Mouse (Mus musculus): Measurements from ENCODE around the gene Nr3c2. TPM values are rescaled to one million over a fixed set of nuclear protein-coding genes. Genes with fewer than 3 reads are reported as not detected.

Gene Nr3c2
- polyA plus RNA-seq, 1 experiment from 2014 or later: 0.58 TPM

- no peaks in the 10 kb centered on the region for H3K4me1 ChIP-seq (ENCODE audit: control insufficient read depth, insufficient read depth, low read length)
- no peaks in the 10 kb centered on the region for H3K36me3 ChIP-seq (replicated peaks; ENCODE audit: control insufficient read depth, insufficient read depth, low read depth, low read length)
- WGBS: 93% methylated on average over 4 of the region's 4 CpGs
- H3K9ac ChIP-seq (replicated peaks; ENCODE audit: low read length): no peak overlapping the region
- no peak overlapping the region for H3K27ac ChIP-seq (replicated peaks; ENCODE audit: low read depth, low read length)
- H3K9me3 ChIP-seq (replicated peaks; ENCODE audit: control insufficient read depth, low read length): no peaks in the 10 kb centered on the region
- ATAC-seq (replicated peaks; ENCODE audit: insufficient number of reproducible peaks, low FRiP score, low TSS enrichment, low read depth) (no peak), DNase-seq (ENCODE audit: low spot score) (no peak)
- no peak overlapping the region for H3K4me2 ChIP-seq (ENCODE audit: low read depth, low read length)
- no peak overlapping the region for H3K4me3 ChIP-seq (ENCODE audit: low read depth, low read length)
- H3K27me3 ChIP-seq (ENCODE audit: control insufficient read depth, insufficient read depth, low read length): no peaks in the 10 kb centered on the region
Measured at GRCm38 (mm10) chr8:76977907-76978306, 78.7 kb downstream of the Nr3c2 start.

DNA sequence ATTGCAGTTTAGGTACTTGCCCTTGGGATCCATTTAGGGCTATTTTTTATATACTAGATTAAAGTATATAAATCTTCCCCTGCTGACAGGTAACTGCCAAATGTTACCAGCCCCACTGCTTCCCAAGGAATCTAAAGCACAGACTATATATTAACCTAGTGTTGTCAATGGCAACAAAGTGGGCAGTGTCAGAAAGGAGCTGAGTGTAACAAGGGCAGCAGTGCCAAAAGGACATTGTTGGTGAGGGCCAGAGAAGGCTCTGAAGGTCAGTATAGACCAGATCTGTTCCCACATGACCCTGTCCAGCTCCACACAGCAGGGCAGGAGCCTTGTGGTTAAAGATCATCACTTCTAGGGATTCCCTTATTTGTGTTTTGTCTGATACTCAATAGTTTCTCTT, 84.8 kb downstream of the Nr3c2 start:
- Histone ChIP-seq H3K27me3 (ENCODE audit: control insufficient read depth, insufficient read depth, low read length) (no peaks in the 10 kb centered on the region), H3K36me3 (replicated peaks; ENCODE audit: control insufficient read depth, insufficient read depth, low read depth, low read length) (no peaks in the 10 kb centered on the region), H3K9ac (replicated peaks; ENCODE audit: low read length) (no peak overlapping the region), H3K4me2 (ENCODE audit: low read depth, low read length) (no peak overlapping the region), H3K4me1 (ENCODE audit: control insufficient read depth, insufficient read depth, low read length) (no peaks in the 10 kb centered on the region), H3K27ac (replicated peaks; ENCODE audit: low read depth, low read length) (no peak overlapping the region), H3K9me3 (replicated peaks; ENCODE audit: control insufficient read depth, low read length) (no peaks in the 10 kb centered on the region), H3K4me3 (ENCODE audit: low read depth, low read length) (no peak overlapping the region)
- DNase-seq (ENCODE audit: low spot score) (no peak), ATAC-seq (replicated peaks; ENCODE audit: insufficient number of reproducible peaks, low FRiP score, low TSS enrichment, low read depth) (no peak)

DNA sequence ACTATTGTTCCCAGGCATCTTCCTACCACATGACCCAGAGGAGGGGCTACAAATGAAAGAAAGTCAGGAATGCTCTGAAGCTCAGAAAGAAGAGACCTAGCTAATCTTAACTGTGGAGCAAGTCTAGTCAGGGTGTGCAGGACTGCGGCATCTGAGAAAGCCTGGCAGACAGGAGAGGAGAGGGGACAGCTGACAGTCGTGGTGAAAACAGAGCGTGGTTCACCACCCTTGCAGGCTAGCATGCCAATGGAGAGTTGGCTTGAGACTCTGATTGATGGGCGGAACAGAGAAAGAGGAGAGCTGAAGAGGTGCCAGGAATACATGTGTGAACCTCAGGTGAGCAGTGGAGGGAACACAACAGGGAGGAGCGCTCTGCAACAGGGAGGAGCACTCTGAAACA, 85.6 kb downstream of the Nr3c2 start:
- WGBS: 81% methylated on average over 5 of the region's 5 CpGs
- H3K9me3 ChIP-seq (replicated peaks; ENCODE audit: control insufficient read depth, low read length): no peaks in the 10 kb centered on the region
- no peak overlapping the region for H3K4me2 ChIP-seq (ENCODE audit: low read depth, low read length)
- no peak overlapping the region for H3K9ac ChIP-seq (replicated peaks; ENCODE audit: low read length)
- H3K4me3 ChIP-seq (ENCODE audit: low read depth, low read length): no peak overlapping the region
- H3K36me3 ChIP-seq (replicated peaks; ENCODE audit: control insufficient read depth, insufficient read depth, low read depth, low read length): no peaks in the 10 kb centered on the region
- ATAC-seq (replicated peaks; ENCODE audit: insufficient number of reproducible peaks, low FRiP score, low TSS enrichment, low read depth): no peak
- H3K4me1 ChIP-seq (ENCODE audit: control insufficient read depth, insufficient read depth, low read length): no peaks in the 10 kb centered on the region
- no peak for DNase-seq (ENCODE audit: low spot score)
- H3K27ac ChIP-seq (replicated peaks; ENCODE audit: low read depth, low read length): no peak overlapping the region
- H3K27me3 ChIP-seq (ENCODE audit: control insufficient read depth, insufficient read depth, low read length): no peaks in the 10 kb centered on the region

- ATAC-seq (replicated peaks; ENCODE audit: insufficient number of reproducible peaks, low FRiP score, low TSS enrichment, low read depth) (no peak), DNase-seq (ENCODE audit: low spot score) (no peak)
- no peaks in the 10 kb centered on the region for H3K36me3 ChIP-seq (replicated peaks; ENCODE audit: control insufficient read depth, insufficient read depth, low read depth, low read length)
- no peaks in the 10 kb centered on the region for H3K4me1 ChIP-seq (ENCODE audit: control insufficient read depth, insufficient read depth, low read length)
- H3K4me2 ChIP-seq (ENCODE audit: low read depth, low read length): no peak overlapping the region
- no peak overlapping the region for H3K9ac ChIP-seq (replicated peaks; ENCODE audit: low read length)
- H3K9me3 ChIP-seq (replicated peaks; ENCODE audit: control insufficient read depth, low read length): no peaks in the 10 kb centered on the region
- no peak overlapping the region for H3K4me3 ChIP-seq (ENCODE audit: low read depth, low read length)
- H3K27me3 ChIP-seq (ENCODE audit: control insufficient read depth, insufficient read depth, low read length): no peaks in the 10 kb centered on the region
- 92% methylated on average over 3 of the region's 3 CpGs for WGBS
- H3K27ac ChIP-seq (replicated peaks; ENCODE audit: low read depth, low read length): no peak overlapping the region
Measured at GRCm38 (mm10) chr8:76987876-76988275, 88.6 kb downstream of the Nr3c2 start.

DNA sequence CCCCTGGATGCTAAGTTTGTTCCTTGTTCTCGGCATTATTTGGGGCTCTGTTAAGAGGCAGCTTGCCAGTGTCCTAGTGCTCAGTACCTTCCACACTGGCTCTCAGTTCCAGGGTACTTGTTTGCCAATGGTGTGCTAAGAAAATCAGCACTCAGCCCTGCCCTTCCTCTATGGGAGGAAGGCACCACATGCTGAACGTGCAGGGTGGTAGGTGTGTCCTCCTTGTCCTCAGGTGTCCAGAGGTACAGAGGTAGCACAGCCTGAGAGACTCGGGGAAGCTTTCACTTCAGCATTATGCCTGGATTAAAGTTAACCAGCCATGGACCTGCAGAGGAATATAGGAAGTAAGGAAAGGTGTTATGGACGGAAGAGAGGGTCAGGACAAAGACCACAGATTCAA, 99.0 kb downstream of the Nr3c2 start:
- Histone ChIP-seq H3K4me2 (ENCODE audit: low read depth, low read length) (no peak overlapping the region), H3K9ac (replicated peaks; ENCODE audit: low read length) (no peak overlapping the region), H3K36me3 (replicated peaks; ENCODE audit: control insufficient read depth, insufficient read depth, low read depth, low read length) (no peaks in the 10 kb centered on the region), H3K9me3 (replicated peaks; ENCODE audit: control insufficient read depth, low read length) (no peaks in the 10 kb centered on the region), H3K4me1 (ENCODE audit: control insufficient read depth, insufficient read depth, low read length) (no peaks in the 10 kb centered on the region), H3K27ac (replicated peaks; ENCODE audit: low read depth, low read length) (no peak overlapping the region), H3K27me3 (ENCODE audit: control insufficient read depth, insufficient read depth, low read length) (no peaks in the 10 kb centered on the region), H3K4me3 (ENCODE audit: low read depth, low read length) (no peak overlapping the region)
- whole genome bisulfite sequencing: 80% methylated on average over 4 of the region's 4 CpGs
- ATAC-seq (replicated peaks; ENCODE audit: insufficient number of reproducible peaks, low FRiP score, low TSS enrichment, low read depth) (no peak), DNase-seq (ENCODE audit: low spot score) (no peak)

DNA sequence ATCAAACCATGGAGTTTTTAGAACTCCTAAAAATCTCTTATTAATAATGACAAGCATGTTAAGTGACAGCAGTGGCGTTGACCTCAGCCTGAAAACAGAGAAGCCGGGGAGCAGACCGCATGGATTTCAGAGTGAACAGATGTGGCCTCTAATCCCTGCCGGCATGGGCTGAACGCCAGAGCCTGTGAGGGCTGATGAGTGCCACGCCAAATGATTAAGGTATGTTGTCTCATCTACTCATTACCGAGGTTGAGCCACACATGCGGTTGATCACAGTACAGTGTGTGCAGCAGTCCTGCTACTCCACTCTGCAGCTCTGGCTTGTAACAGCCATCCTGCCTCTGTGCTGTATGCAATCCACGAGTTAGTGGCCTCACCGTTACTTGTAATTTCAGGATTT, 110.2 kb downstream of the Nr3c2 start:
- H3K27ac ChIP-seq (replicated peaks; ENCODE audit: low read depth, low read length): no peak overlapping the region
- H3K4me1 ChIP-seq (ENCODE audit: control insufficient read depth, insufficient read depth, low read length): no peaks in the 10 kb centered on the region
- no peaks in the 10 kb centered on the region for H3K9me3 ChIP-seq (replicated peaks; ENCODE audit: control insufficient read depth, low read length)
- no peak overlapping the region for H3K4me3 ChIP-seq (ENCODE audit: low read depth, low read length)
- no peak overlapping the region for H3K9ac ChIP-seq (replicated peaks; ENCODE audit: low read length)
- H3K27me3 ChIP-seq (ENCODE audit: control insufficient read depth, insufficient read depth, low read length): no peaks in the 10 kb centered on the region
- H3K36me3 ChIP-seq (replicated peaks; ENCODE audit: control insufficient read depth, insufficient read depth, low read depth, low read length): no peaks in the 10 kb centered on the region
- peak; percentile 40 for DNase-seq (ENCODE audit: low spot score)
- no peak overlapping the region for H3K4me2 ChIP-seq (ENCODE audit: low read depth, low read length)
- ATAC-seq (replicated peaks; ENCODE audit: insufficient number of reproducible peaks, low FRiP score, low TSS enrichment, low read depth): peak; percentile 58; the same call in 1 of the 2 replicates
- WGBS: 62% methylated on average over 10 of the region's 10 CpGs

DNA sequence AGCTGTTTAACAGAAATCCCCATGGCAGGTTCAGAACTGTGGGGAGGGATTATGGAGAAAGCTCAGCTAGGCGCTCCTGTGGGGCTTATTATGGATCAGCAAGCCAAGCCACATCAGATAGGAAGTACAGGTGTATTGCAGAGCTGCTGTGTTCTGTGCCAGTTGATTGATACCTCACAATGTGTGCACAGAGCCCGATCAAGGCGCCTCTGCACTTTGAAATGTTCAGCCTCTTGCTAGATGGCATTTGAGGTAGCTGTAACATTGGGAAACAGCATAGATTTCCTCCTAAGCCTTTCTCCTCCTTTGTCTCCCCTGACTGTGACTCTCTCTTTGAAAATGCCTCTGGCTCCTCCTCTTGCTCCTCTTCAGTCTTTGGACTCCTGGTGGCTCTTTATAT, 112.7 kb downstream of the Nr3c2 start:
- H3K4me3 ChIP-seq (ENCODE audit: low read depth, low read length): no peak overlapping the region
- H3K27ac ChIP-seq (replicated peaks; ENCODE audit: low read depth, low read length): no peak overlapping the region
- H3K27me3 ChIP-seq (ENCODE audit: control insufficient read depth, insufficient read depth, low read length): no peaks in the 10 kb centered on the region
- ATAC-seq (replicated peaks; ENCODE audit: insufficient number of reproducible peaks, low FRiP score, low TSS enrichment, low read depth) (no peak), DNase-seq (ENCODE audit: low spot score) (no peak)
- WGBS: 69% methylated on average over 3 of the region's 3 CpGs
- H3K9ac ChIP-seq (replicated peaks; ENCODE audit: low read length): no peak overlapping the region
- H3K4me1 ChIP-seq (ENCODE audit: control insufficient read depth, insufficient read depth, low read length): no peaks in the 10 kb centered on the region
- no peaks in the 10 kb centered on the region for H3K9me3 ChIP-seq (replicated peaks; ENCODE audit: control insufficient read depth, low read length)
- no peaks in the 10 kb centered on the region for H3K36me3 ChIP-seq (replicated peaks; ENCODE audit: control insufficient read depth, insufficient read depth, low read depth, low read length)
- H3K4me2 ChIP-seq (ENCODE audit: low read depth, low read length): no peak overlapping the region

GRCm38 (mm10) chr8:77012641-77013040, 113.4 kb downstream of the Nr3c2 start:
- H3K27ac ChIP-seq (replicated peaks; ENCODE audit: low read depth, low read length): no peak overlapping the region
- no peaks in the 10 kb centered on the region for H3K27me3 ChIP-seq (ENCODE audit: control insufficient read depth, insufficient read depth, low read length)
- H3K9ac ChIP-seq (replicated peaks; ENCODE audit: low read length): no peak overlapping the region
- no peak overlapping the region for H3K4me3 ChIP-seq (ENCODE audit: low read depth, low read length)
- no peaks in the 10 kb centered on the region for H3K4me1 ChIP-seq (ENCODE audit: control insufficient read depth, insufficient read depth, low read length)
- ATAC-seq (replicated peaks; ENCODE audit: insufficient number of reproducible peaks, low FRiP score, low TSS enrichment, low read depth) (no peak), DNase-seq (ENCODE audit: low spot score) (no peak)
- 54% methylated on average over 6 of the region's 6 CpGs for WGBS
- no peaks in the 10 kb centered on the region for H3K9me3 ChIP-seq (replicated peaks; ENCODE audit: control insufficient read depth, low read length)
- no peak overlapping the region for H3K4me2 ChIP-seq (ENCODE audit: low read depth, low read length)
- no peaks in the 10 kb centered on the region for H3K36me3 ChIP-seq (replicated peaks; ENCODE audit: control insufficient read depth, insufficient read depth, low read depth, low read length)
